Mouse (Mus musculus) T-helper 2 cell (primary cell): ENCODE data around the gene 1600014C10Rik.

ENCODE experiments used
- in situ Hi-C: fragments of 300-600 bp; cut with MboI, MseI; formaldehyde crosslinking; loops from one replicate; pipeline ENCODE4 v1.15.1; 2025; ENCODE audit warnings: high pct_unique_total_duplicates

1600014C10Rik gene

GRCm38 (mm10) chr7:38182962-38183687 is at the start of gene 1600014C10Rik:
Gene 1600014C10Rik, plus strand, starts transcription at chr7:38183217.
- in situ Hi-C loops, result no loop called here

GRCm38 (mm10) chr7:38134471-38134870 is 48.5 kb upstream of the 1600014C10Rik start:
- in situ Hi-C loops, result no loop called here

- in situ Hi-C loops, result no loop called here
These were observed 42.7 kb upstream of the 1600014C10Rik start for GRCm38 (mm10) chr7:38140324-38140723.

- in situ Hi-C loops, result no loop called here
These were observed 41.1 kb upstream of the 1600014C10Rik start for GRCm38 (mm10) chr7:38141747-38142545.

- in situ Hi-C loops, result no loop called here
These were observed 35.5 kb upstream of the 1600014C10Rik start for GRCm38 (mm10) chr7:38147477-38147876.

GRCm38 (mm10) chr7:38151706-38152312 is 31.2 kb upstream of the 1600014C10Rik start:
- in situ Hi-C loops, result loop anchor here (10.0 to 25.0 kb wide), 4 partner anchors 365 to 1723 kb away; no protein-coding TSS in a partner anchor

- in situ Hi-C loops, result loop anchor here (10.0 to 25.0 kb wide), 4 partner anchors 365 to 1722 kb away; no protein-coding TSS in a partner anchor
These were observed 30.4 kb upstream of the 1600014C10Rik start for GRCm38 (mm10) chr7:38152571-38152970.

- in situ Hi-C loops, result loop anchor here (10.0 to 25.0 kb wide), 4 partner anchors 369 to 1719 kb away; no protein-coding TSS in a partner anchor
These were observed 27.2 kb upstream of the 1600014C10Rik start for GRCm38 (mm10) chr7:38155829-38156228.

- in situ Hi-C loops, result loop anchor here (10.0 to 25.0 kb wide), 4 partner anchors 372 to 1716 kb away; no protein-coding TSS in a partner anchor
These were observed 24.1 kb upstream of the 1600014C10Rik start for GRCm38 (mm10) chr7:38158764-38159458.

- in situ Hi-C loops, result loop anchor here (25.0 kb wide), 2 partner anchors 374 to 674 kb away; no protein-coding TSS in a partner anchor
These were observed 21.6 kb upstream of the 1600014C10Rik start for GRCm38 (mm10) chr7:38161438-38161837.

- in situ Hi-C loops, result loop anchor here (25.0 kb wide), 2 partner anchors 376 to 676 kb away; no protein-coding TSS in a partner anchor
These were observed 19.5 kb upstream of the 1600014C10Rik start for GRCm38 (mm10) chr7:38163433-38164050.

GRCm38 (mm10) chr7:38166930-38167645 is 15.9 kb upstream of the 1600014C10Rik start:
- in situ Hi-C loops, result loop anchor here (25.0 kb wide), 2 partner anchors 380 to 680 kb away; no protein-coding TSS in a partner anchor

GRCm38 (mm10) chr7:38167724-38168141 is 15.3 kb upstream of the 1600014C10Rik start:
- in situ Hi-C loops, result loop anchor here (25.0 kb wide), 2 partner anchors 380 to 680 kb away; no protein-coding TSS in a partner anchor

GRCm38 (mm10) chr7:38173871-38174270 is 9.1 kb upstream of the 1600014C10Rik start:
- in situ Hi-C loops, result loop anchor here (25.0 kb wide), 2 partner anchors 387 to 687 kb away; no protein-coding TSS in a partner anchor

- in situ Hi-C loops, result loop anchor here (25.0 kb wide), 2 partner anchors 387 to 687 kb away; no protein-coding TSS in a partner anchor
These were observed 8.5 kb upstream of the 1600014C10Rik start for GRCm38 (mm10) chr7:38174321-38175148.

GRCm38 (mm10) chr7:38176056-38176455 is 7.0 kb upstream of the 1600014C10Rik start:
- in situ Hi-C loops, result no loop called here

GRCm38 (mm10) chr7:38179896-38180295 is 3.1 kb upstream of the 1600014C10Rik start:
- in situ Hi-C loops, result no loop called here

- in situ Hi-C loops, result no loop called here
These were observed 1.7 kb upstream of the 1600014C10Rik start for GRCm38 (mm10) chr7:38181366-38181765.

- in situ Hi-C loops, result no loop called here
These were observed 438 bp upstream of the 1600014C10Rik start for GRCm38 (mm10) chr7:38182596-38182961.
